Mouse (Mus musculus) cerebellum, postnatal 10 days (tissue): ENCODE measurements at regions not wholly inside any gene's neighbourhood (a gene's known extent, or its start where the extent isn't known, plus 50 kb on each side); places are given as distances from the start of the nearest gene placed in this dataset.

Source experiments
- DNase-seq, 2 experiments: peaks; one replicate each; pipeline ENCODE4 v3.0.0; 2021; ENCODE audit warnings: mixed read lengths in 2 of 2

DNA sequence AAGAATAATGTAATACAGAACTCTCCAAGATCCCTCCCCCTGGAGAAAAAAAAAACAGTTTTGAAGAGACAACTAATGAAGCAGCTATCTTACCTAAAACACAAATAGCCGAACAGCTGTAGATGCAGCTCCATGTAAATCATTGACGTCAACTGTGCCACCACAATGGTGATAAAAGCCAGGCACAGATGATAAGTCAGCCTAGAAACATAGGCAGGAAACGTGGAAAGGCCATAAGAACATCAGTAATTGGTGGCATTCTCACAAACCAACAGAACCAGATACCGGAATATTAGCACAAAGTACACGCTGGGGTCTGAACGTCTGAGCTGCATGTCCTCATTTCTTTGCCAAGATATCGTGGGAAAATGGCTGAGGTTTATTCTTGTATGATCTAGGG lies 51.2 kb upstream of the Gm45716 start:
- DNase-seq: no peak
